Mouse (Mus musculus): ENCODE measurements at regions not wholly inside any gene's neighbourhood (a gene's known extent, or its start where the extent isn't known, plus 50 kb on each side); places are given as distances from the start of the nearest gene placed in this dataset.

GRCm38 (mm10) chr8:34465398-34465797, 353.9 kb upstream of the Gm10131 start:
- TF ChIP-seq CTCF (conservative IDR thresholded peaks at IDR 0.05; ENCODE audit: insufficient read depth, insufficient read length, low read depth, low read length) (no peak), POLR2A (IDR thresholded peaks at IDR 0.05; ENCODE audit: low read depth, low read length) (no peak)
